Mouse (Mus musculus): ENCODE measurements at regions not wholly inside any gene's neighbourhood (a gene's known extent, or its start where the extent isn't known, plus 50 kb on each side); places are given as distances from the start of the nearest gene placed in this dataset.

GRCm38 (mm10) chr16:57902498-57902897 is 148.0 kb upstream of the Col8a1 start:
- 66% methylated on average over 3 of the region's 3 CpGs for WGBS
- no peak overlapping the region for H3K4me3 ChIP-seq (ENCODE audit: low read depth, low read length)
- no peaks in the 10 kb centered on the region for H3K36me3 ChIP-seq (ENCODE audit: control insufficient read depth, insufficient read depth, low read length)
- no peak for ATAC-seq (replicated peaks; ENCODE audit: low FRiP score, low TSS enrichment, low read depth)
- H3K4me2 ChIP-seq (ENCODE audit: low read length), result no peak overlapping the region
- no peaks in the 10 kb centered on the region for H3K9me3 ChIP-seq (ENCODE audit: control insufficient read depth, low read length)
- no peaks in the 10 kb centered on the region for H3K27me3 ChIP-seq (replicated peaks; ENCODE audit: control insufficient read depth, insufficient read depth, low read length)
- H3K4me1 ChIP-seq (replicated peaks; ENCODE audit: control insufficient read depth, insufficient read depth, low read length), result no peaks in the 10 kb centered on the region
- no peak for DNase-seq (ENCODE audit: low spot score)
- H3K9ac ChIP-seq (ENCODE audit: low read length), result no peak overlapping the region
- H3K27ac ChIP-seq (ENCODE audit: low read depth), result no peak overlapping the region

GRCm38 (mm10) chr16:57912001-57912400 is 157.5 kb upstream of the Col8a1 start:
- no peaks in the 10 kb centered on the region for H3K4me1 ChIP-seq (replicated peaks; ENCODE audit: control insufficient read depth, insufficient read depth, low read length)
- H3K27ac ChIP-seq (ENCODE audit: low read depth), result no peak overlapping the region
- ATAC-seq (replicated peaks; ENCODE audit: low FRiP score, low TSS enrichment, low read depth), result no peak
- no peaks in the 10 kb centered on the region for H3K36me3 ChIP-seq (ENCODE audit: control insufficient read depth, insufficient read depth, low read length)
- no peaks in the 10 kb centered on the region for H3K27me3 ChIP-seq (replicated peaks; ENCODE audit: control insufficient read depth, insufficient read depth, low read length)
- WGBS, result 72% methylated on average over 2 of the region's 2 CpGs
- DNase-seq (ENCODE audit: low spot score), result no peak
- H3K4me3 ChIP-seq (ENCODE audit: low read depth, low read length), result no peak overlapping the region
- H3K9ac ChIP-seq (ENCODE audit: low read length), result no peak overlapping the region
- H3K4me2 ChIP-seq (ENCODE audit: low read length), result no peak overlapping the region
- H3K9me3 ChIP-seq (ENCODE audit: control insufficient read depth, low read length), result no peaks in the 10 kb centered on the region

GRCm38 (mm10) chr16:57914506-57914905 is 160.0 kb upstream of the Col8a1 start:
- no peaks in the 10 kb centered on the region for H3K36me3 ChIP-seq (ENCODE audit: control insufficient read depth, insufficient read depth, low read length)
- 87% methylated on average over 1 of the region's 1 CpGs for WGBS
- ATAC-seq (replicated peaks; ENCODE audit: low FRiP score, low TSS enrichment, low read depth) (no peak), DNase-seq (ENCODE audit: low spot score) (no peak)
- no peak overlapping the region for H3K4me3 ChIP-seq (ENCODE audit: low read depth, low read length)
- H3K27me3 ChIP-seq (replicated peaks; ENCODE audit: control insufficient read depth, insufficient read depth, low read length), result no peaks in the 10 kb centered on the region
- no peaks in the 10 kb centered on the region for H3K9me3 ChIP-seq (ENCODE audit: control insufficient read depth, low read length)
- no peak overlapping the region for H3K9ac ChIP-seq (ENCODE audit: low read length)
- no peak overlapping the region for H3K4me2 ChIP-seq (ENCODE audit: low read length)
- no peak overlapping the region for H3K27ac ChIP-seq (ENCODE audit: low read depth)
- H3K4me1 ChIP-seq (replicated peaks; ENCODE audit: control insufficient read depth, insufficient read depth, low read length), result no peaks in the 10 kb centered on the region

- no peak overlapping the region for H3K9ac ChIP-seq (ENCODE audit: low read length)
- ATAC-seq (replicated peaks; ENCODE audit: low FRiP score, low TSS enrichment, low read depth), result no peak
- H3K4me1 ChIP-seq (replicated peaks; ENCODE audit: control insufficient read depth, insufficient read depth, low read length), result no peaks in the 10 kb centered on the region
- H3K27ac ChIP-seq (ENCODE audit: low read depth), result no peak overlapping the region
- 57% methylated on average over 2 of the region's 2 CpGs for WGBS
- no peaks in the 10 kb centered on the region for H3K36me3 ChIP-seq (ENCODE audit: control insufficient read depth, insufficient read depth, low read length)
- no peak overlapping the region for H3K4me3 ChIP-seq (ENCODE audit: low read depth, low read length)
- H3K27me3 ChIP-seq (replicated peaks; ENCODE audit: control insufficient read depth, insufficient read depth, low read length), result no peaks in the 10 kb centered on the region
- DNase-seq (ENCODE audit: low spot score), result no peak
- H3K9me3 ChIP-seq (ENCODE audit: control insufficient read depth, low read length), result no peaks in the 10 kb centered on the region
- H3K4me2 ChIP-seq (ENCODE audit: low read length), result no peak overlapping the region
These were observed 160.9 kb upstream of the Col8a1 start for GRCm38 (mm10) chr16:57915451-57915850.

GRCm38 (mm10) chr16:57923447-57924129 is 169.1 kb upstream of the Col8a1 start:
- no peak for DNase-seq (ENCODE audit: low spot score)
- no peaks in the 10 kb centered on the region for H3K36me3 ChIP-seq (ENCODE audit: control insufficient read depth, insufficient read depth, low read length)
- no peak for ATAC-seq (replicated peaks; ENCODE audit: low FRiP score, low TSS enrichment, low read depth)

GRCm38 (mm10) chr16:57924130-57924495 is 169.6 kb upstream of the Col8a1 start:
- Histone ChIP-seq H3K27me3 (replicated peaks; ENCODE audit: control insufficient read depth, insufficient read depth, low read length) (no peaks in the 10 kb centered on the region), H3K9me3 (ENCODE audit: control insufficient read depth, low read length) (no peaks in the 10 kb centered on the region), H3K9ac (ENCODE audit: low read length) (no peak overlapping the region), H3K4me1 (replicated peaks; ENCODE audit: control insufficient read depth, insufficient read depth, low read length) (no peaks in the 10 kb centered on the region), H3K4me2 (ENCODE audit: low read length) (no peak overlapping the region), H3K27ac (ENCODE audit: low read depth) (no peak overlapping the region), H3K36me3 (ENCODE audit: control insufficient read depth, insufficient read depth, low read length) (no peaks in the 10 kb centered on the region), H3K4me3 (ENCODE audit: low read depth, low read length) (no peak overlapping the region)
- 82% methylated on average over 4 of the region's 4 CpGs for WGBS
- DNase-seq (ENCODE audit: low spot score) (no peak), ATAC-seq (replicated peaks; ENCODE audit: low FRiP score, low TSS enrichment, low read depth) (no peak)

More at GRCm38 (mm10) chr16:57923447-57924129, 169.1 kb upstream of the Col8a1 start:
- Histone ChIP-seq H3K27ac (ENCODE audit: low read depth) (no peak overlapping the region), H3K4me3 (ENCODE audit: low read depth, low read length) (no peak overlapping the region), H3K4me2 (ENCODE audit: low read length) (no peak overlapping the region), H3K4me1 (replicated peaks; ENCODE audit: control insufficient read depth, insufficient read depth, low read length) (no peaks in the 10 kb centered on the region), H3K9ac (ENCODE audit: low read length) (no peak overlapping the region), H3K27me3 (replicated peaks; ENCODE audit: control insufficient read depth, insufficient read depth, low read length) (no peaks in the 10 kb centered on the region), H3K9me3 (ENCODE audit: control insufficient read depth, low read length) (no peaks in the 10 kb centered on the region)
- WGBS, result 69% methylated on average over 7 of the region's 7 CpGs

GRCm38 (mm10) chr16:57927816-57928215 is 173.3 kb upstream of the Col8a1 start:
- Histone ChIP-seq H3K4me1 (replicated peaks; ENCODE audit: control insufficient read depth, insufficient read depth, low read length) (no peaks in the 10 kb centered on the region), H3K27ac (ENCODE audit: low read depth) (no peak overlapping the region), H3K9ac (ENCODE audit: low read length) (no peak overlapping the region), H3K4me2 (ENCODE audit: low read length) (no peak overlapping the region), H3K27me3 (replicated peaks; ENCODE audit: control insufficient read depth, insufficient read depth, low read length) (no peaks in the 10 kb centered on the region), H3K9me3 (ENCODE audit: control insufficient read depth, low read length) (no peaks in the 10 kb centered on the region), H3K4me3 (ENCODE audit: low read depth, low read length) (no peak overlapping the region), H3K36me3 (ENCODE audit: control insufficient read depth, insufficient read depth, low read length) (no peaks in the 10 kb centered on the region)
- ATAC-seq (replicated peaks; ENCODE audit: low FRiP score, low TSS enrichment, low read depth) (no peak), DNase-seq (ENCODE audit: low spot score) (no peak)
- WGBS, result 82% methylated on average over 4 of the region's 4 CpGs

- H3K36me3 ChIP-seq (ENCODE audit: control insufficient read depth, insufficient read depth, low read length), result no peaks in the 10 kb centered on the region
- no peak for ATAC-seq (replicated peaks; ENCODE audit: low FRiP score, low TSS enrichment, low read depth)
- no peak overlapping the region for H3K27ac ChIP-seq (ENCODE audit: low read depth)
These were observed 173.8 kb upstream of the Col8a1 start for GRCm38 (mm10) chr16:57928301-57928700.

GRCm38 (mm10) chr16:57929151-57929764 is 174.7 kb upstream of the Col8a1 start:
- no peaks in the 10 kb centered on the region for H3K36me3 ChIP-seq (ENCODE audit: control insufficient read depth, insufficient read depth, low read length)
- H3K9ac ChIP-seq (ENCODE audit: low read length), result no peak overlapping the region
- no peaks in the 10 kb centered on the region for H3K27me3 ChIP-seq (replicated peaks; ENCODE audit: control insufficient read depth, insufficient read depth, low read length)
- no peak overlapping the region for H3K27ac ChIP-seq (ENCODE audit: low read depth)
- no peak for ATAC-seq (replicated peaks; ENCODE audit: low FRiP score, low TSS enrichment, low read depth)
- 81% methylated on average over 12 of the region's 12 CpGs for WGBS
- no peaks in the 10 kb centered on the region for H3K9me3 ChIP-seq (ENCODE audit: control insufficient read depth, low read length)
- DNase-seq (ENCODE audit: low spot score), result no peak
- no peak overlapping the region for H3K4me3 ChIP-seq (ENCODE audit: low read depth, low read length)
- H3K4me1 ChIP-seq (replicated peaks; ENCODE audit: control insufficient read depth, insufficient read depth, low read length), result no peaks in the 10 kb centered on the region
- H3K4me2 ChIP-seq (ENCODE audit: low read length), result no peak overlapping the region

More at GRCm38 (mm10) chr16:57928301-57928700, 173.8 kb upstream of the Col8a1 start:
- Histone ChIP-seq H3K9ac (ENCODE audit: low read length) (no peak overlapping the region), H3K4me3 (ENCODE audit: low read depth, low read length) (no peak overlapping the region), H3K27me3 (replicated peaks; ENCODE audit: control insufficient read depth, insufficient read depth, low read length) (no peaks in the 10 kb centered on the region), H3K4me2 (ENCODE audit: low read length) (no peak overlapping the region), H3K9me3 (ENCODE audit: control insufficient read depth, low read length) (no peaks in the 10 kb centered on the region), H3K4me1 (replicated peaks; ENCODE audit: control insufficient read depth, insufficient read depth, low read length) (no peaks in the 10 kb centered on the region)
- no peak for DNase-seq (ENCODE audit: low spot score)
- WGBS, result 29% methylated on average over 4 of the region's 4 CpGs

Data from intestine, embryonic 14.5 days (tissue).